ENCODE assay signal across 8 mouse cellular contexts in genomic region chr19:58903899-58904327, GRCm38 (mm10). TPM values are rescaled to one million over a fixed set of nuclear protein-coding genes. Genes with fewer than 3 reads are reported as not detected.
A peak's percentile ranks its signal among the peaks of the same experiment; 100 is the strongest.
DNase-seq lines count a peak whose midpoint lies in the region; ATAC-seq lines count a peak whose summit lies in the region.

No protein-coding gene starts in this region.

- H3K9me3 ChIP-seq in hindbrain, embryonic 12.5 days (replicated peaks), result no peaks in the 10 kb centered on the region

- H3K36me3 ChIP-seq in hindbrain, embryonic 12.5 days, result no peaks in the 10 kb centered on the region

- H3K27me3 ChIP-seq in hindbrain, embryonic 12.5 days, result peaks cover 27% of the 10 kb centered on the region

- H3K4me2 ChIP-seq in hindbrain, embryonic 12.5 days (replicated peaks), result peak overlapping the region; percentile 50

- DNase-seq in MN1 (ENCODE audit: low spot score), result peak; percentile 84
- peak; percentile 86 for DNase-seq in cerebellum, adult 9-10 months
- DNase-seq in frontal cortex, postnatal 10 days (ENCODE audit: low spot score in 2 of 2), result peak; percentile 47 to 83
- peak; percentile 95 to 97 for DNase-seq in layer of hippocampus, postnatal 10 days (ENCODE audit: low spot score in 2 of 2)
- peak; percentile 95 for DNase-seq in lung, postnatal 14 days
- peak; percentile 82 for DNase-seq in retina, postnatal 1 day
- DNase-seq in thymus, postnatal 4 days, result peak; percentile 88

- H3K27ac ChIP-seq in hindbrain, embryonic 12.5 days, result no peak overlapping the region

- peak; percentile 43; the same call in 1 of the 2 replicates for ATAC-seq in hindbrain, embryonic 12.5 days (ENCODE audit: low FRiP score)

- WGBS in hindbrain, embryonic 12.5 days, result 3% methylated on average over 11 of the region's 11 CpGs

- no peaks in the 10 kb centered on the region for H3K4me1 ChIP-seq in hindbrain, embryonic 12.5 days

- 0 out of 2 replicates have a peak overlapping the region, but pooled peaks have one; percentile 27 for H3K9ac ChIP-seq in hindbrain, embryonic 12.5 days

- peak overlapping the region; percentile 20 for H3K4me3 ChIP-seq in hindbrain, embryonic 12.5 days

RNA-seq across cellular contexts. Expression of gene Eno4, which starts 39.3 kb away (rescaled TPM):
- 1.3 and 1.6 TPM in 2 replicates for polyA plus RNA-seq in hindbrain, embryonic 12.5 days (2016; fragmentation: Nextera tagmentation; extraction: Ambion mirVana)
- 1 to 10 TPM; 1.2 to 1.8 TPM for total RNA-seq in layer of hippocampus, postnatal 10 days (2021)

RNA-seq across cellular contexts. Expression of gene Hspa12a, which starts 39.5 kb away (rescaled TPM):
- 42.9 and 44.2 TPM in 2 replicates for polyA plus RNA-seq in hindbrain, embryonic 12.5 days (2016; fragmentation: Nextera tagmentation; extraction: Ambion mirVana)
- 100 to 1,000 TPM; 232 to 243 TPM for total RNA-seq in layer of hippocampus, postnatal 10 days (2021)
